Mouse (Mus musculus) cerebellum, adult (tissue): ENCODE measurements around the gene Pou2f3.
"Not testable (repeated sequence)": the region's sequence is repeated elsewhere in the genome, so short reads cannot be mapped to it uniquely, and the experiment has no call there.

ENCODE experiments used
- ATAC-seq: cut with Nextera tagmentation; 2 replicates; pipeline ENCODE4 v1.9.2; 2017; ENCODE audit warnings: mild to moderate bottlenecking, moderate library complexity, mixed read lengths; ENCODE audit not compliant: insufficient number of reproducible peaks, low FRiP score, low TSS enrichment

Gene Pou2f3

DNA sequence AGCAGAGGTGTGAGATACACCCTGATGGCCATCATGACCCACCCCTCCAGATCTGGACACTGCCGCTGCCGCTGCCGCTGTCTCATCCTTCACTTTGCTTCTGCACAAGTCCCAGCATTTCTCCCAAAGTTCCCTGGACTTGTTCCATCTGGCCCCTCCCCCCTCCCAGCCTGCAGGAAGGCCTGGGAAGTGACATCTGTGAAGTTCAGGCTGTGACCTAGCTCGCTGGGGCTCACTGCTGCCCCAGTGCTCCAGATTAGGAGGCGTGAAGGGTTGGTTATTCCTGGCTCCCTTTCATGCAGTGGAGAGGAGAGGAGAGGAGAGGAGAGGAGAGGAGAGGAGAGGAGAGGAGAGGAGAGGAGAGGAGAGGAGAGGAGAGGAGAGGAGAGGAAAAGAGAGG is 30.6 kb downstream of the Pou2f3 start:
- no peak for ATAC-seq

DNA sequence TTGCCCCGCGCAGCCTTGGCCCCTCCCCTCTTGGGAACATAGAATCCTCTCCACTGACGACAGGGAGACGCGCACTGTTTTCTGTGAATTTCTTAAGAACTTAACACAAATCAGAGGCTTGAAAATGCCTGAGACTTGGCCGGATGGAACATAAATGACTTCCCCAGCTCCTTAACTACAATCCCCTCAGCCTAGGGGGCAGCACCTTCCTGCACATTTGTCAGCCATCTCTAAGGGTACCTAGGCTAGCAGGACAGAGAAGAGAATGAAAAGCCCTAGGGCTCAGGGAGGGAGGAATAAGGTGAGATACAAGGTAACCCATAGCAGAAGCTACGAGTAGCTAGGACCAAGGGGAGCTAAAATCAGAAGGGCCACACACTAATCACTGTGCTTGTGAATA is 32.0 kb downstream of the Pou2f3 start:
- no peak for ATAC-seq

DNA sequence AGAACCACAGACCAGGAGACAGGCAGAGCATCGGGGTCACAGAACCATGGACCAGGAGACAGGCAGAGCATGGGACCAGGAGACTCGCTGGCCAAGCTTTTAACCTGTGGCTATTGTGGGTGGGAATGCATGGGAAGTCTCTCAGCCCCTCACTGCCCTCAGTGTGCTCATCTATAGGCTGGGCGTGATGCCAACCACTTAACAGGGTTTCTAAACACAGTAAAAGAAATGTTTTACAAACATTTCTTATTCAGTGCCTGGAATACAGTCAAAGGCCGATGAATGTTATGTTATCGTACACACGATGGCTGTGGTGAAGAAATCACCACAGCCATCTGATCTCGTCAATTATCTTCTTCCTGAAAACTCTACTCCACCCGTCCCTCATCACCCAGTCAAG is 43.1 kb downstream of the Pou2f3 start:
- ATAC-seq: no peak

DNA sequence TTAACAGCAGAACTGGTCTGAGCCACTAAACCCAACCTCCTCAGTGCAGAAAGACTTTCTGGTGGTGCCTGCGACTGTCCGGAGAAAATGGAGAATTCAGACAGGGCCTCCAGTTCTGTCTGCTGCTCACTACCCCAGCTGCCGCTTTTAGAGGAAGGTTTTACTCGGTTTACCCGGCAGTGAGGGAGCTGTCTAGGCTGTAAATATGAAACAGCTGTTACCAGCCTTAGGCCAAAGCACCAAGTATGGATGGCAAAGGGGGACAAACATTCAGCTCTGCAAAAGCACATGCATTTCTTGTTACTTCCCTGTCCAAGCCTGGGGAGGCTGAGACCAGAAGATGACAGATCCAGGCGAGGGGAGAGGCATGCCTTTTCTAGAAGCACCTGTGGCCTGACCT is 43.8 kb downstream of the Pou2f3 start:
- ATAC-seq: no peak

DNA sequence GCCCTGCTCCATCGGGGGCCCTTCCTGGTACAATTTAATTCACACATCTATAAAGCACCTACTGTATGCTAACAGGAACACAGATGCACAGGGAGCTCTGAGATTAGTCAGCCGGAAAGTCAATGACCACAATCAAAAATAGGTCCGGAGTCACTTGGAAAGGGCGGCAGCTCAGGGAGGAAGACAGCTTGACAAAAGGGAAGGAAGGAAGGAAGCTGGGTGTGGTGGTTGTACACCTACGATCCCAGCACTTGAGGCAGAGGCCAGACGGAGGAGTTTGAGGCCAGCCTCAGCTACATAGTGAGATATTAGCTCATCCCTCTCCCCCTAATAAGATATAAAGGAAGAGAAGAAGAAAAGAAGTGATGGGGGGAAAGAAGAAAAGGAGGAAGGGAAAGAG is 54.2 kb downstream of the Pou2f3 start:
- no peak for ATAC-seq

DNA sequence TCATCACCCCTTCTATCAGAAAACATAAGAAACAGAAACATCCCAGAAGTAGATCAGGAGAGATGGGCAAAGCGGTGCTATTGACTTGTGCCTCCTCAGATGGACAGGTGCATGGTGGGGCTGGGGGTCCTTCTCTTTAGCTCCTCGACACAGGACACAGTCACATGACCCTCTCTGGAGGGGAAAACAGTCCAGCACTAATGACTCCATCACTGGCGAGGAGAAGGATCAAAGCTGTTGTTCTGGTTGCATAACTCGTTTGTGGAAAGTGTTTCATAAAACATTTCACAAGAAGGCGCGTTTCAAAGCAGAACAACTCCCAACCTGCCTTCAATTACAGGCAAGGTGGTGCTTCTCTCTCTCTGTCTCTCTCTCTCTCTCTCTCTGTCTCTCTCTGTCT is 58.4 kb downstream of the Pou2f3 start:
- no peak for ATAC-seq

DNA sequence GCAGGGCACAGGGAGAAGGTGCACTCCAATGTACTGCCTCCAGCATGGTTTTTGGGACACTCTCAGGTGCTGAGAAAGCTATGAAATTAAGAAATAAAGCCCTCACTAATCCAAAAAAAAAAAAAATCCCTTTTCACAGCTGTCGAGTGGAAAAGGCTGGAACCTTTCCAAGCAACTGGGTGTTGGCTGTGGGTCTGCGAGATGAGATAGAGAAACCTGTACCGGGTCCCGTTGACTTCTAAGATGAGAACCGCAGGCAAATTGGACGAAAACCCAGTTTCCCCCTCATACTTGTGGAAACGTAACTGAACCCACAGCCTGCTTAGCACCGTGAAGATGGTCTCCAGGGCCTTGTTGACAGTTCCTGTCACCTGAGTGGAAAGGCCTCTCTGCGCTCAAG is 59.2 kb downstream of the Pou2f3 start:
- ATAC-seq: no peak

DNA sequence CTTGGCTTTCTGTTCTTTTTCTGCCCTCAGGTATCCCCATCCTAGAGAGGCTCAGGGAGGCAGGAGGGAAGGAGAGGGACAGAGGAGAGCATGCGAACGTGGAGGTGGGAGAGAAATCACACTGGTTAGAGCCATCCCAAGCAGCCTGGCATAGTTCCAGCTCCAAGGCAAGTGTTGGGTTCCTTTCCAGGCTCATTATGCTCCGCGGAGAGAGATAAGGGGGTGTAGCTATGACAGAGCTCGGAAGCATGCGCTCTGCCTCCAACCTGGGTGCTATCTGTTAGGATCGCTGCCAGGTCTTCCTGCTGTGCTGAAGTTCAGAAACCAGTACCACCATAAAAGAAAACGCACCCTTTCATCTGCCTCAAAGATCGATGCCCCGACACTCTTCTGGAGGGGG is 60.1 kb downstream of the Pou2f3 start:
- ATAC-seq: no peak

DNA sequence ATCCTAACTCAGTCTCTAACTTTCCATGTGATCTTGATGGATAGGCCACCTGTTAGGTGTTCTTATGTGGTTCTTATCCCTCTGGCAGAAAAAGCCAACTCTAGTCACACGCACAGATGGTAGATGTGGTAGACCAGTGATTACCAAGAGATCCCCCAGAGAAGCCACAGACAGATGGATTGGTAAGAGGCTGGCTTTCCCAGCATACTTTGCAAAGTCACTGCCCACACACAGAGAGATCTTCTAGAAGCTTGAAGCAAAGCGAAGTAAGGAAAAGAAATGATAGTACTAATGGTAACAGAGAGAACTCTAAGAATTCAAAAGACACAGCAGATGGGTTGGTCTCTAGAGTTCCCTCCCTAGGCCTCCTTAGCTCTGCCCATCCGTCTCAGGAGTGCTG is 60.7 kb downstream of the Pou2f3 start:
- ATAC-seq: no peak

DNA sequence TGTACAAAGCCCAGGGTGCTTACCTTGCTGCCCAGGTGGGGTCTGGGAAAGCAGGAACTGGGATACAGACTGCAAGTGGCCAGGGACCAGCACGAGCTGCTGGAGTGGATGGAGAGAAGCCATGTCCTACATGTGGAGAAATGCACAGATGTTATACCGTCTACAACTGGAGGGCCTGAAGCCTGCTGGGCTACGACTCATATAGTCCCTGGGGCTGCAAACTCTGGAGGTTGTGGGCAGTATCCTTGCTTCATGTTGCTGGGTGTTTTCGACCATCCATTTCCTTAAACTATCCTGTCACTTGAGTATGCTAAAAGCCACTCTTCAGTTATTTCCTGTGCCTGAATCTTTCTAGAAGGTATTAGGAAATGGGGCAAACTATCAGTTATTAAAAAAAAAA is 65.0 kb downstream of the Pou2f3 start:
- no peak for ATAC-seq

DNA sequence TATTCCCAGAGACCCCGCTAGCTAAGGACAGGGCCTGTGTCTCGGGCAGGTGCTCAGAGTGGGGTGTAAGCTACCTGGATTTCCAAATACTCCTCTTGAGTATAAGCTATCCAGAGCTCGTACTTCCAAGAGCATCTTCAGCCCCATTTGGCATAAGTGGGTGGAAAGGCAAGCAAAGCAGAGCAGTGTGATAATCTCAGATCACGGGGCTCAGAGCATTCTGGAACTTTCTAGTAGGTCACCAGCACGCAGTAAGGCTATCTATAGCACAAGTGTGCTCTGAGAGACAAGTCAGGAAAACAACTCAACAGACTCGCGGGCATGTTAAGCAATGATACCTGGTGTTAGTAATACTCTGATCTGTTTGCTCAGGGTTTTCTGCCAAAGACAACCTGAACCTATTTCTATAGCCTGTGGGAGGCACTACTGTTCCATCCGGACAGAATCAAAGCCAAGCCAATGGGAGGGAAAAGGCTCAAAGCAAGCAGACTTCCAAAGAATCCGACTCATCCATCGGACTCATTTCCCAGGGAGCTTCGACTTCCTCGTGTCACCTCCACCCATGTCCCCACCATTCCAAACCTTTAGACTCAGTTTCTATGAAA is 65.9 kb downstream of the Pou2f3 start:
- ATAC-seq: no peak

DNA sequence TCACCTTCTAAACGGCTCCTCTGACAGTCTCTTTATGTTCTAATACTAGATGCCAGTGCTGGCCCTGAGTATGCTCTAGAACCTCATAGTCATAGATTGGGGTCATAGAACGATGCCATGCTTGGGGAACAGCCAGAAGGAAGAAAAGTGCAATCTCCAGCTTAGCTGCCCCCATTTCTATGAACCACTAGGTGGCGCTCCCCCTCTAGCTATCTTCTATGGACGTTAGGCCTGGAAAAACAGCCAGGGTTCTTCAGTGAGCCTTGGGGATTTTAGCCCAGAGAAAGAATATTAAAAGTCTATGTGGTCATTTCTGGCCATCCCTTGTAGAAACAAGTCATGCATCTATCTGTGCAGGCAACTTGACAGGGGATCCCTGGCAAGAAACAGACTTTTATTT is 68.3 kb downstream of the Pou2f3 start:
- 0 out of 2 replicates have a peak, but pooled peaks have one; percentile 36 for ATAC-seq

DNA sequence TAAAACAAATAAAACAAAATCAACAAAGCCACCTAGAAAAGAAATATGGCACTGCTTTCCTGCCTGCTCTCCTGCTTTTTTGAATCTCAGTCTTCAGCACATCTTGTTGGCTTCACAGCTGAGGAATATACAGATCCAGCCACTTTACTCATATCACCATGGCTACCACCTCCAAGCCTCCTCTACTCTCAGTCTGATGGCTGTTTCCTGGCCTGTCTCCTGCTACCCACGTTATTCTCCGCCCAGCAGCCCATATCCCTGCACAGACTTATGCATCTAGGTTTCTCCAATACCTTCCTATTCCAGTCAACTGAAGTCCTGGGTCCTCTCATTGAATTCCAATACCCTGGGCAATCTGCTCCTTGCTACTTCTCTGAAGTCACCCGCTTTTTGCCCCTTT is 76.6 kb downstream of the Pou2f3 start:
- no peak for ATAC-seq

DNA sequence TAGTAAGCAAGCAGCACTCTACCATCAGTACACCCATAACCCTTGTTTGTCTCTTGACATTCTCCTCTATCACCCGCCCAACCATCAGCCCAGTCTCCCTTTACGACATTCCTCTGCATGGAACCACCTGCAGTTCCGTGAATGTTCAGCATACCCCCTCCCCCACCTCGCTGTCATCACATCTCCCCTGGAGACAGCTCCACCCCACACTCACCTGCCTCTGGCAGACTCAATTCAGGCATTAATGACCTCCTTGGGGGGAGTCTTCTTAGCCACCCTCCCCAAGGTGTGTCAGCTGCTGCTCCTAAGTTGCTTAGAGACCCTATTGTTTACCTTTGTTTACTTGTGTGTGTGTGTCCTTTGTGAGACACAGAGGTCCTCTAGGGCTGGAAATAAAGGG is 77.8 kb downstream of the Pou2f3 start:
- ATAC-seq: no peak

DNA sequence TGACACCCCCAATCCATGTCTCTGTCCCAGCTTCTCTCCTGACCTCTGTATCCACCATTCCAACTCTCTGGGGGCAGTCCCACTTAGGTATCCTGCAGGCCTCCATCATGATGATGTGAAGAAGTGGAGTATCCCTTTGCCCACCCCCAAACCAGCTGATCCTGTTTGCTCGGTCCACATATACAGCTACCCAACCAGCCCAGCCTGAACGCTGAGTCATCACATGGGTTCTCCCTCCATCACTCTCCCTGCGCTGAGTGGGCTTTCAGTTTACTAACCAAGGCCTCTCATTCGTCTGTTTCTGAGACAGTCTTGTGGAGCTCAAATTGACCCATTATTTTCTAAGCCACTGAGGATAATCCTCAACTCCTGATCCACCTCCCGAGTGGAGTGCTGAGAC is 78.2 kb downstream of the Pou2f3 start:
- no peak for ATAC-seq

DNA sequence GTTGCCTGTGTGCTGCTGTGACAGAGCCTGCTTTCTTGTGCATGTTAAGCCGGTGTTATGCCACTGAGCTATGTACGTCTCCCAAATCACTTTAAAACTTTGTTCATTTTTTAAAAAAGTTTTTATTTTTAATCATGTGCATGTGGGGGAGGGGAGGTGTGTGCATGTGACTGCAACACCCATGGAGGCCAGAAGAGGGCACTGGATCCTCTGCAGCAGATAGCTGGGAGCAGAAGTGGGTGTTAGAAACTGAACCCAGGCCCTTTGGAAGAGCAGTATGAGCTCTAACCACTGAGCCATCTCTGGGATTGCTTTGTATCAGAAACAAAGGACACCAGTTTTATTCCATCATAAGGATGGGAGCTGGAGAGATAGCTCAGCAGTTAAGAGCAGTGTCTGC is 79.5 kb downstream of the Pou2f3 start:
- ATAC-seq: no peak

DNA sequence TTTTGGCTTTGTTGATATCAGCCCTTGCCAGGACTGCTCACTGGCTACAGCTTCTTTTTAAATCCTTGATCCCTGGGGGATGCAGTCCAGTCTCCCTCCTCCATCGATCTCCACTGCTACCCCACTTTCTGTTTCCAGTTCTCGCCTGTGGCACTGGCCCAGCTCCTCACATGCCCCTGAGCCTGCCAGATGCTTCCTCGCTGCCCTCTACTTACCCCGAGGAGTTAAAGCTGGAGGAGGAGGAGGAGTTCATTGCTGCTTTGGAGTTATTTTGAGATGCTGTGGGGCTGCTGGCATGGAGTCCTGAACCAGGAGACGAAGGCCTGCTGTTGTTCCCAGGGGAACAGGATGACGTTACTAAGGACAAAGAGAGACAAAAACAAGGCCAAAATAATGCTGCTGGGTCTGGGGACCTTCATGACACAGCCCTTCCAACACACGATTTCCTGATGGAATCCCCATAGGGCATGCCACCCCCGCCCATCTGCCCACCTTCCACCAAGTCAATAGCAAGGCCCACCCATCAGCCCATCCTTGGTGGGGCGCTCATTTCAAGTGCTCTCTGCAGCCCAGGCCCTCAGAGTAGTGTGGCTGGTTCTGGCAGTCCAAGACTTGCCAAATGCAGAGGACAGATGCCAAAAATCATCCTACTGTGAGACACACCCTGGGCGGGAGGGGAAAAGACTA is 82.9 kb downstream of the Pou2f3 start:
- ATAC-seq: no peak

DNA sequence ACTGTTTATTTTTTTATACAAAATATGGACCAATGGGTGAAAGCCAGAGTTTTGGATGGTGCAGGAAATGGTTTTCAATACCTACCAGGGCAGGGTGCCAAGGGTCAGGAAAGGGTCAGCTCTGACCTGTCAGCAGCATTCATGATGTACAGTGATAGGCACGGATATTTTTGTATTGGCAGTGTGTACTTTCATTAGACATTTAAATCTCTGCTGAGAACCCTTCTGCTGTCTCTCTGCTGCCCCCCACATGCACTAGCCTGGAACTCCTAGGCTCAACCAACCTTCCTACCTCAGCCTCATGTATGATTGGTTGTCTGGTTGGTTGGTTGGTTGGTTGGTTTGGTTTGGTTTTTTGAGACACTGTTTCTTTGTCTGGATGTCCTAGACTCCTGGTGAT is 87.8 kb downstream of the Pou2f3 start:
- ATAC-seq: no peak

DNA sequence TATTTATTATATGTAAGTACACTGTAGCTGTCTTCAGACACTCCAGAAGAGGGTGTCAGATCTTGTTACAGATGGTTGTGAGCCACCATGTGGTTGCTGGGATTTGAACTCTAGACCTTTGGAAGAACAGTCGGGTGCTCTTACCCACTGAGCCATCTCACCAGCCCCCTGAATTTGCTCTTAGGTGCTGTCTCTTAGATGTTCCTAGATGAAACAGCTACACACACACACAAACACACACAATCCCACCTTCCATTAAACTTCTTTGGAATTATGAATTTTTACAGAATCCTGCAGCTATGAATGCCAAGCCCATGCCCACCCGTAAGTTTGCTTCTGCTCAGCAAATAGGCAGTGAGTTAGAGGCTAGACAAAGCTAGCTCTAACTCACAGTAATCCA is 88.2 kb downstream of the Pou2f3 start:
- not testable (repeated sequence) for ATAC-seq

DNA sequence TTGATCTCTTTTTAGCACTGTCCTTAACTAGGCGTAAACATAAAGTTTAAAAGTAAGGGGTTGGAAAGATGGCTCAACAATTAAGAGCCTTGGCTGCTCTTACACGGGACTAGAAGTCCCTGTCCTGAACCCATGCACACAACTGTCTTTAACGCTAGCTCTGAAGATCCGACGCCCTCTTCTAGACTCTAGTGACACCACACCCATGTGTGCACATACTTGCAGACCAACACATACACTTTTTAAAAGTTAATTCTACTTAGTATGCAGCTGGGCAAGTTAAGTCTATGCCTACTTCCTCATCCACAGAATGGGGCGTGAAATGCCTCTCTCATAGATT is 93.2 kb downstream of the Pou2f3 start:
- no peak for ATAC-seq

DNA sequence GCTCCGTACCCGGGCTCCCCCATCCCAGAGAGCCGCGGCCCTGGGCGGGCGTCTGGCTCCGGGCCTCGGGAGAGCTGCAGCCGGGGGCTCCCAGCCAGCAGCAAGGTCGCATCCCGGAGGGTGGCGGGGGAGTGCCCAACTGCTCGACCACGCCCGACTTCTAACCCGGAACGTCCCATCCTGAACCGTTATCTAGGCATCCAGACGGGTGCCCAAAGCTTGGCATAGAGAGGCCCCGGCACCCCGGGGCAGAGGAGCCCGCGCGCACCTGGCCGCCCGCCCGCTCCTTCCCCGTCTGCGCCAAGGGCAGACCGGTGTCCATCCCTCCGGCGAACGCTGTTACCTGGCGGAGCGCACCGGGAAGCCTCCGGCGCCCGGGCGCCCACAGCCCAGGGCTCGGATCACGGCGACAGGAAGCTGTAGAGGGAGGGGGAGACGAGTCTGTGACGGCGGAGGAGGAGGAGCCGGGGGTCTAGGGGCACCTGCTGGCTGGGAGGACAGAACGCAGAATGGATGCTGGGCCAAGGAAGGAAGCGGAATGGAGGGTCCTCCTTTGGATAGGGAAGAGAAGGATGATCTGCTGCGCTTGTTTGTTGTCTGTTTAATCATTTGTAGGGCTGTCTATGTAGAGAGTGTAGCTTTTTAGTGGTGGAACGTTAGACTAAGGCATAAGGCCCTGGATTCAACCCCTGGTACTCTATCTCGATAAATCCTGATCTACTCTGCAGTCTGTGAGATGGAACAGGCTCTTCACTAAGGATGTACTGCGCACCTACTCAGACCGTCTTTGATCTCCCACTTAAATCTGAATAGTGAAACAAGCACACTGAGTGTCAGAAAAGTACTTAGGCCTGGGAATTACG is 93.8 kb downstream of the Pou2f3 start, which contains the start of gene Tmem136:
Gene Tmem136 (minus strand): TSS at position 437 of the 863 bp plus-strand sequence.
- ATAC-seq: peak; percentile 82
